Mouse (Mus musculus) lung, embryonic 16.5 days (tissue): Measurements from ENCODE around the gene Rmnd5a. TPM values are rescaled to one million over a fixed set of nuclear protein-coding genes. Genes with fewer than 3 reads are reported as not detected.

ENCODE experiments used
- ATAC-seq: fragments of 200-750 bp; cut with Nextera tagmentation; 2 replicates; pipeline ENCODE4 v1.8.0; 2017; ENCODE audit warnings: low read depth, mild to moderate bottlenecking, moderate library complexity
- H3K27ac ChIP-seq: fragments of 300-500 bp; sonication (generic); 2 replicates; pipeline ENCODE4 v1.5.1; 2014; ENCODE audit warnings: mild to moderate bottlenecking, control low read depth, low read length
- H3K27me3 ChIP-seq: fragments of 300-500 bp; sonication (generic); 2 replicates; pipeline ENCODE4 v1.6.1; 2014; ENCODE audit warnings: low read depth, low read length, mixed read lengths; ENCODE audit not compliant: control insufficient read depth, insufficient read depth
- H3K36me3 ChIP-seq: fragments of 300-500 bp; sonication (generic); 2 replicates; pipeline ENCODE4 v1.6.1; 2014; ENCODE audit warnings: low read length; ENCODE audit not compliant: control insufficient read depth, insufficient read depth
- H3K4me1 ChIP-seq: fragments of 300-500 bp; sonication (generic); replicated peaks from 2 replicates; pipeline ENCODE4 v1.6.1; 2014; ENCODE audit warnings: low read length, mixed read lengths; ENCODE audit not compliant: control insufficient read depth, insufficient read depth
- H3K4me2 ChIP-seq: fragments of 300-500 bp; sonication (generic); 2 replicates; pipeline ENCODE4 v1.6.1; 2014; ENCODE audit warnings: low read depth, low read length, control low read depth
- H3K4me3 ChIP-seq: fragments of 300-500 bp; sonication (generic); 2 replicates; pipeline ENCODE4 v1.5.1; 2014; ENCODE audit warnings: mild to moderate bottlenecking, low read length, control low read depth
- H3K9ac ChIP-seq: fragments of 300-500 bp; sonication (generic); 2 replicates; pipeline ENCODE4 v1.6.1; 2014; ENCODE audit warnings: low read length, control low read depth
- H3K9me3 ChIP-seq: fragments of 300-500 bp; sonication (generic); 2 replicates; pipeline ENCODE4 v1.6.1; 2016; ENCODE audit warnings: low read length; ENCODE audit not compliant: control insufficient read depth
- WGBS: fragments of 180-500 bp; shearing (Covaris S2); extraction: QIAGEN DNeasy Blood & Tissue Kit; methylation state at CpG from one replicate; pipeline ENCODE4 v1.1.7; 2014; 5-methylcytosine and 5-hydroxymethylcytosine counted together
- polyA plus RNA-seq: library from polyadenylated mRNA; unstranded; fragments of >200 nt; fragmentation: Nextera tagmentation; extraction: Ambion mirVana; gene quantifications from 2 replicates; pipeline ENCODE4 v1.2.1, GENCODE M21; 2015

Gene Rmnd5a
- polyA plus RNA-seq, 1 experiment from 2014 or later: 9.7 TPM

DNA sequence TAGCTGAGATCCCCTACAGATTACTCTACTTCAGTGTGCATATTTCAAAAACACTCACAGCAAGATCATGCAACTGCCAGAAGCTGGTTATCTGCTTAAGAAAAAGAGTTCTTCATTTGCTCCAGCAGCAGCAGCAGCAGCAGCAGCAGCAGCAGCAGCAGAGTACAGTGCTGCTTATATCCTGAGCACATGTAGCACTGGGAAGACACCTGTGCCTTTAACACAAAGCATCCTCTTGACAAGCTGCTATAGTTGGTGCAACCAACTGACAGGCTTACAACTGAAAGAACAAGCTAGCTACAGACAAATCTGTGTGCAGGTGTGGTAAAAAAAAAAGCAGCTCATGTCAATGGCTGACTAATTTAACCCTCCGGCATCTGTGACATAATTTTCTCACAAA lies 44.4 kb downstream of the Rmnd5a start:
- H3K4me3 ChIP-seq: no peak overlapping the region
- no peak overlapping the region for H3K9ac ChIP-seq
- H3K9me3 ChIP-seq: no peaks in the 10 kb centered on the region
- H3K4me1 ChIP-seq: no peaks in the 10 kb centered on the region
- peaks cover 15% of the 10 kb centered on the region for H3K36me3 ChIP-seq
- H3K27me3 ChIP-seq: no peaks in the 10 kb centered on the region
- H3K4me2 ChIP-seq: no peak overlapping the region
- ATAC-seq: no peak
- 91% methylated on average over 1 of the region's 1 CpGs for WGBS
- no peak overlapping the region for H3K27ac ChIP-seq

DNA sequence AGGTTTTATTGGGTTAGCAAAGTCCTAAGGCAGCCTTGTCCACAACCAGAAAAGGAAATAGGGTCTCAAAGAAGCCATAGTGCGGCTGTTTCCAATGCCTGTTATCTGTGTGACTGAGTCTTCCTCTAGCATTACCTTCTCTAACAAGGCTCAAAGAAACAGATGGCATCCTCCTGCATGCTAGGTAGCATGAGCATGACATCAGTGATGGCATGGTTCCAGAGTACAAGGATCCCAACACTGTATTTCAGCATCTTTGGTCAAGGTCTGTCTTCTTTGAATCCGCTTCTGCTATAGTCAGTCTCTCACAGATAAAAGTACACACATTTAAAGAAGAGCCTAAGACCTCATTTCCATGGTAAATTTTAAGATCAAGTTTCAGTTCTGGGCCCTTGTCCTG lies 49.9 kb downstream of the Rmnd5a start:
- no peaks in the 10 kb centered on the region for H3K27me3 ChIP-seq
- H3K4me1 ChIP-seq: no peaks in the 10 kb centered on the region
- H3K4me3 ChIP-seq: no peak overlapping the region
- H3K9me3 ChIP-seq: no peaks in the 10 kb centered on the region
- H3K27ac ChIP-seq: no peak overlapping the region
- peaks cover 6% of the 10 kb centered on the region for H3K36me3 ChIP-seq
- no peak for ATAC-seq
- H3K4me2 ChIP-seq: no peak overlapping the region
- no peak overlapping the region for H3K9ac ChIP-seq
- WGBS: 91% methylated on average over 2 of the region's 2 CpGs

DNA sequence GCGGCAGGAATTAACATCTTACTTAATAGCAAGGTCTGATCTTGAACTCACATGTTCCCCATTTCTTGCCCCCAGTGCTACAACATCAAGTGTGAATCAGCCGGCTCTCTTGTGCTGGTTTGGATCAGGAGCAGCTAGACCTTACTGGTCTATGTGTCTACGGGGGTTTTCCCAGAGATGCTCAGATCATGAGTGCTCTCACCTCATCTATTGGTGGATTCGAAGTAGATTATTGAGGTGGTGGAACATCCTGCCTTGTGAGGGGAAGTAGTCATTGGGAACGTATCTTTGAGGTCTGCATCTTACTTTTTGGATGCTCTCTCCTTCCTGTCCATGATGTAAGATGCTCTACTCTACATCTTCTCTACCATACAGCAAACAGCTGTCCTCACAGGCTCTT lies 58.8 kb downstream of the Rmnd5a start:
- ATAC-seq: no peak
- Histone ChIP-seq H3K27ac (no peak overlapping the region), H3K4me3 (no peak overlapping the region), H3K4me1 (no peaks in the 10 kb centered on the region), H3K27me3 (no peaks in the 10 kb centered on the region), H3K9me3 (no peaks in the 10 kb centered on the region), H3K9ac (no peak overlapping the region), H3K4me2 (no peak overlapping the region), H3K36me3 (no peaks in the 10 kb centered on the region)
- 84% methylated on average over 5 of the region's 5 CpGs for WGBS

GRCm38 (mm10) chr6:71376711-71377110 lies 63.7 kb downstream of the Rmnd5a start:
- Histone ChIP-seq H3K4me3 (no peak overlapping the region), H3K9me3 (no peaks in the 10 kb centered on the region), H3K9ac (no peak overlapping the region), H3K4me2 (no peak overlapping the region), H3K27ac (no peak overlapping the region), H3K27me3 (no peaks in the 10 kb centered on the region), H3K36me3 (no peaks in the 10 kb centered on the region), H3K4me1 (no peaks in the 10 kb centered on the region)
- no peak for ATAC-seq
- 92% methylated on average over 13 of the region's 13 CpGs for WGBS

GRCm38 (mm10) chr6:71374921-71375320 lies 65.5 kb downstream of the Rmnd5a start:
- Histone ChIP-seq H3K9me3 (no peaks in the 10 kb centered on the region), H3K4me1 (no peaks in the 10 kb centered on the region), H3K4me2 (no peak overlapping the region), H3K4me3 (no peak overlapping the region), H3K27ac (no peak overlapping the region), H3K27me3 (no peaks in the 10 kb centered on the region), H3K36me3 (no peaks in the 10 kb centered on the region), H3K9ac (no peak overlapping the region)
- ATAC-seq: no peak
- WGBS: 78% methylated on average over 2 of the region's 2 CpGs

- Histone ChIP-seq H3K4me2 (no peak overlapping the region), H3K9ac (no peak overlapping the region), H3K4me1 (no peaks in the 10 kb centered on the region), H3K4me3 (no peak overlapping the region), H3K36me3 (no peaks in the 10 kb centered on the region), H3K27me3 (no peaks in the 10 kb centered on the region), H3K9me3 (no peaks in the 10 kb centered on the region), H3K27ac (no peak overlapping the region)
- WGBS: 81% methylated on average over 19 of the region's 19 CpGs
- no peak for ATAC-seq
These were observed 66.1 kb downstream of the Rmnd5a start for GRCm38 (mm10) chr6:71374311-71374829.

DNA sequence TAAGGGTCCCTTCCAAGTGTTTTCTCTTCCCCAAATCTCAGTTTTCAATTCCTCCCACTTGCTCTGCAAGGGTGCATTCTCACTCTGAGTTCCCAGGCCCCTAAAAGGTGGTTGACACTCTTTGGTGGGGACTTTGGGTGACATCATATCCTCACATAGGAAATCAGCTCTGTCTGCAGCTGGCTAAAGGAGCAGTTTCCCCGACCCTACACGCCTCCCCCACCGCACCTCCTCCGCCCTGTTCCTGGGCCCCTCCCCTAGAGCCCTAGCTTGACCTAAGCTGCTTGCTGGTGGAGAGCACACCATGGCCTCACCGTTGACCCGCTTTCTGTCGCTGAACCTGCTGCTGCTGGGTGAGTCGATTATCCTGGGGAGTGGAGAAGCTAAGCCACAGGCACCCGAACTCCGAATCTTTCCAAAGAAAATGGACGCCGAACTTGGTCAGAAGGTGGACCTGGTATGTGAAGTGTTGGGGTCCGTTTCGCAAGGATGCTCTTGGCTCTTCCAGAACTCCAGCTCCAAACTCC lies 67.1 kb downstream of the Rmnd5a start, which contains the start of gene Cd8a:
Gene Cd8a, plus strand, starts transcription at position 179 of the 527 bp plus-strand sequence.
- H3K4me1 ChIP-seq: no peaks in the 10 kb centered on the region
- no peak for ATAC-seq
- no peaks in the 10 kb centered on the region for H3K27me3 ChIP-seq
- H3K4me2 ChIP-seq: no peak within 1 kb of the TSS
- H3K9me3 ChIP-seq: no peaks in the 10 kb centered on the region
- H3K9ac ChIP-seq: no peak within 1 kb of the TSS
- no peak within 1 kb of the TSS for H3K27ac ChIP-seq
- H3K4me3 ChIP-seq: no peak within 1 kb of the TSS
- WGBS: 68% methylated on average over 14 of the region's 14 CpGs
- H3K36me3 ChIP-seq: no peaks in the 10 kb centered on the region

GRCm38 (mm10) chr6:71372041-71372720 lies 68.3 kb downstream of the Rmnd5a start:
- Histone ChIP-seq H3K9me3 (no peaks in the 10 kb centered on the region), H3K4me1 (no peaks in the 10 kb centered on the region), H3K4me3 (no peak overlapping the region), H3K4me2 (no peak overlapping the region), H3K9ac (no peak overlapping the region), H3K27me3 (no peaks in the 10 kb centered on the region), H3K27ac (no peak overlapping the region), H3K36me3 (no peaks in the 10 kb centered on the region)
- WGBS: 74% methylated on average over 5 of the region's 5 CpGs
- no peak for ATAC-seq

- H3K27me3 ChIP-seq: no peaks in the 10 kb centered on the region
- no peak overlapping the region for H3K27ac ChIP-seq
- H3K4me2 ChIP-seq: no peak overlapping the region
- 67% methylated on average over 5 of the region's 5 CpGs for WGBS
- no peak overlapping the region for H3K4me3 ChIP-seq
- no peak overlapping the region for H3K9ac ChIP-seq
- ATAC-seq: no peak
- no peaks in the 10 kb centered on the region for H3K36me3 ChIP-seq
- no peaks in the 10 kb centered on the region for H3K4me1 ChIP-seq
- H3K9me3 ChIP-seq: no peaks in the 10 kb centered on the region
These were observed 69.3 kb downstream of the Rmnd5a start for GRCm38 (mm10) chr6:71371085-71371605.
